Comparison of ENCODE assay signal across 18 mouse cellular contexts in genomic region chr15:84453091-84453490, GRCm38 (mm10). TPM values are rescaled to one million over a fixed set of nuclear protein-coding genes. Genes with fewer than 3 reads are reported as not detected.
A peak's percentile ranks its signal among the peaks of the same experiment; 100 is the strongest.
DNase-seq lines count a peak whose midpoint lies in the region; ATAC-seq and TF ChIP-seq lines count a peak whose summit lies in the region.
"Had no signal": no experiment of that assay in that cellular context is flagged by ENCODE, and none has a peak within 500 bp of the region (broad histone marks: within the 10 kb centered on the region; RNA-seq: fewer than 3 reads in every experiment).

No protein-coding gene starts in this region.

- H3K27ac ChIP-seq in intestine, postnatal 0 days (ENCODE audit: low read depth, low read length), result no peak overlapping the region
- H3K27ac ChIP-seq: embryonic facial prominence, embryonic 10.5 days; embryonic facial prominence, embryonic 12.5 days; forebrain, embryonic 13.5 days; forebrain, embryonic 15.5 days had no signal

- no peak overlapping the region for H3K9ac ChIP-seq in intestine, postnatal 0 days (ENCODE audit: low read depth, low read length)
- H3K9ac ChIP-seq: embryonic facial prominence, embryonic 12.5 days; forebrain, embryonic 13.5 days; forebrain, embryonic 15.5 days had no signal

- no peak for TF ChIP-seq CTCF in intestine, postnatal 0 days (IDR thresholded peaks at IDR 0.05; ENCODE audit: low read depth)

- H3K36me3 ChIP-seq in intestine, postnatal 0 days (ENCODE audit: control insufficient read depth, insufficient read depth), result no peaks in the 10 kb centered on the region
- H3K36me3 ChIP-seq: embryonic facial prominence, embryonic 10.5 days; embryonic facial prominence, embryonic 12.5 days; forebrain, embryonic 15.5 days had no signal

- H3K9me3 ChIP-seq in intestine, postnatal 0 days (ENCODE audit: control insufficient read depth), result no peaks in the 10 kb centered on the region
- H3K9me3 ChIP-seq: embryonic facial prominence, embryonic 10.5 days; embryonic facial prominence, embryonic 12.5 days; forebrain, embryonic 13.5 days; forebrain, embryonic 15.5 days had no signal

- no peaks in the 10 kb centered on the region for H3K4me1 ChIP-seq in intestine, postnatal 0 days (replicated peaks; ENCODE audit: control insufficient read depth, insufficient read depth, low read length)

- H3K27me3 ChIP-seq in intestine, postnatal 0 days (replicated peaks; ENCODE audit: control insufficient read depth, insufficient read depth, low read length), result peaks cover 9% of the 10 kb centered on the region; the same call in 1 of the 2 replicates
- H3K27me3 ChIP-seq: forebrain, embryonic 15.5 days had no signal

- peak; percentile 68 for DNase-seq in adrenal gland, adult 2 months
- DNase-seq in adrenal gland, adult 18-20 months (ENCODE audit: low spot score in 2 of 2), result no peak
- DNase-seq in adrenal gland, postnatal 10 days, result peak; percentile 42
- peak; percentile 10 for DNase-seq in adrenal gland, postnatal 25 days
- no peak for DNase-seq in left cerebral cortex, adult 18-20 months (ENCODE audit: low spot score in 2 of 2)
- DNase-seq: cerebellum, adult 11-12 months; cerebellum, adult 2 months; cerebellum, adult 9-10 months; cerebellum, postnatal 10 days; cerebellum, postnatal 25 days had no signal

- no peak overlapping the region for H3K4me2 ChIP-seq in intestine, postnatal 0 days (replicated peaks; ENCODE audit: low read depth)
- H3K4me2 ChIP-seq: embryonic facial prominence, embryonic 12.5 days; forebrain, embryonic 13.5 days; forebrain, embryonic 15.5 days had no signal

- H3K4me3 ChIP-seq in intestine, postnatal 0 days (ENCODE audit: low read depth, low read length), result no peak overlapping the region
- H3K4me3 ChIP-seq: embryonic facial prominence, embryonic 10.5 days; embryonic facial prominence, embryonic 12.5 days; forebrain, embryonic 13.5 days; forebrain, embryonic 15.5 days had no signal

- no peak for ATAC-seq in frontal cortex, adult (ENCODE audit: low TSS enrichment)
- no peak for ATAC-seq in intestine, postnatal 0 days
- ATAC-seq: forebrain, embryonic 13.5 days; forebrain, embryonic 15.5 days had no signal

- WGBS in intestine, postnatal 0 days, result 70% methylated on average over 2 of the region's 2 CpGs

RNA-seq across cellular contexts. Expression of gene Shisal1, which starts 6.2 kb away (rescaled TPM):
- total RNA-seq in adrenal gland, adult 2 months (2021), result 1 to 10 TPM; 1.0 to 2.8 TPM
- polyA plus RNA-seq in adrenal gland, adult 2 months (2012; rRNA removed), result 1.8 and 1.9 TPM in 2 replicates
- 1 to 10 TPM; 1.5 to 1.8 TPM for total RNA-seq in adrenal gland, adult 18-20 months (2021)
- total RNA-seq in adrenal gland, postnatal 10 days (2021), result 1 to 10 TPM; 1.8 to 3.2 TPM
- 0.76 and 1.4 TPM in 2 replicates for total RNA-seq in adrenal gland, postnatal 25 days (2021)
- total RNA-seq in left cerebral cortex, adult 18-20 months (2021), result 10 to 100 TPM; 41.6 to 49.5 TPM
- 0.70 and 0.82 TPM in 2 replicates for polyA plus RNA-seq in intestine, postnatal 0 days (2015; fragmentation: Nextera tagmentation; extraction: Ambion mirVana)
- total RNA-seq: MEL had no signal
- polyA plus RNA-seq: C2C12 had no signal

Comparison
In these comparisons a context has a peak if more than half of its experiments do, and no peak if none do; other contexts are left out.
1. DNase-seq: peak in adrenal gland, adult 2 months (single experiment), adrenal gland, postnatal 10 days (single experiment) and adrenal gland, postnatal 25 days (single experiment); none in adrenal gland, adult 18-20 months (0 of 2) and left cerebral cortex, adult 18-20 months (0 of 2).
2. RNA of gene Shisal1, which starts 6.2 kb away (total RNA-seq): 41.6 to 49.5 TPM in left cerebral cortex, adult 18-20 months; 1.8 to 3.2 TPM in adrenal gland, postnatal 10 days, 1.0 to 2.8 TPM in adrenal gland, adult 2 months, 1.5 to 1.8 TPM in adrenal gland, adult 18-20 months and 0.76 to 1.4 TPM in adrenal gland, postnatal 25 days; every median in the first group is over 10 times any median in the second.